Mouse (Mus musculus): ENCODE data around the gene Pcbp1.

Pcbp1 gene

GRCm38 (mm10) chr6:86523755-86524434, 2.2 kb downstream of the Pcbp1 start:
- no peak for DNase-seq

- DNase-seq = no peak
Measured at GRCm38 (mm10) chr6:86523242-86523754, 2.8 kb downstream of the Pcbp1 start.

DNA sequence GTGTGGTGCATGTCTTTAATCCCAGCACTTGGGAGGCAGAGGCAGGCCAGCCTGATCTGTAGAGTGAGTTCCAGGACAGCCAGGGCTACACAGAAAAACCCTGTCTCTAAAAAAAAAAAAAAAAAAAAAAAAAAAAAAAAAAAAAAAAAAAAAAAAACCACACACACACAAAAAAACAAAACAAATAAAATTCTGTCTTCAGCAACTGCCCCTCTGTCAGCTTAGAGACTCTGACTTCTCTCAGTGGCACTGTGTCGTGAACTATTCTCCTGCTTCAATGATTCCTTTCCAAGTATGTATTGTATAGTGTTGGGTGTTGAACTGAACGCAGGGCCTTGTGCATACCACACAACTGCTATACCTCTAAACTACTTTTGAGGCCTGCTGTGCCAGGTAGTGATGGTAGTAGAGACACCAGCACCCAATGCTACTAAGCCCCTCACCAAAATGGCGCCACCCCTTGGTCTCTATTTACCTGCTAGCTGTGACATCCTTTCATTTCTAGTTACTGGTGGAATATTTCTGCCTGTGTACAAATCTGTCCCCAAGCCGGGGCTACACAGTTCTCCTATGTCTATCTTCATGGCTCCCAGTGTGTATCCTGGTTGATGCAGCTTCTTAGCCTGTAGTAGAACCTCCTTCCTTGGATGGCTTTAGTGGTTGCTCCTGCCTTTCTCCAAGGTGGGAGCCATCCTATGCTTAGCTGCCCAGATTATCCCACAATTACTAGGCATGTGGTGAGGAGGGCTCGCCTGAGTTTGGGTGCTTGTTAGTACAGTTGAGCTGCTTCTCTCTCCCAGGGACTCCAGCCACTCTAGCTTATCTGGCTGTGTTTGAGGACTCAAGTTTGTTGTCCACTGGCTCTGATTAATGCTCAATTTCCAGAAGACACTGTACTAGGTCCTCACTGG, 3.9 kb downstream of the Pcbp1 start:
- no peak for DNase-seq

DNA sequence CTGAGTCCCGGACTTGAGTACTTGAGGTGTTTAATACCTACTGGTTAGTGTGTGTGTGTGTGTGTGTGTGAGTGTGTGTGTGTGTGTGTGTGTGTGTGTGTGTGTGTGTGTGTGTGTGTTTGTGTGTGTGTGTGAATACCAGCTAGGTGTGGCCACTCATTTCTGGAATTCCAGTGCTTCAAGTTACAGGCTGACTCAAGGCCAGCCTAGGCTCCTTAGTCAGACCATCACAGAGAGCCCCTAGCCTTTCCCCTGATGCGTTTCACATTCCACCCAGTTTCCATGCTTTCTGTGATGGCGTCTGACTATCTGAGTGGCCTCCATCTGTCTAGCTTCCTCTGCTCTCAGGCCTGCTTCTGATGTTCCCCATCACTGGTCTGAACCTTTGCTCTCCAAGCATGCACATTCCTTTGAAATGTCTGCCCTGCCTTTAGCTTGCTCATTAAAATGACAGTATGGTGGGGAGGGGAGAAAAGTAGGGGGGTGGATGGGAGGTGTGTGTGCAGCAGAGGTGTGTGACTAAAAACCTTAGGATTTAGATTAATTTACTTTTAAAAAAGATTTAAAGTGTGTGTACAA, 6.3 kb downstream of the Pcbp1 start:
- no peak for DNase-seq

DNA sequence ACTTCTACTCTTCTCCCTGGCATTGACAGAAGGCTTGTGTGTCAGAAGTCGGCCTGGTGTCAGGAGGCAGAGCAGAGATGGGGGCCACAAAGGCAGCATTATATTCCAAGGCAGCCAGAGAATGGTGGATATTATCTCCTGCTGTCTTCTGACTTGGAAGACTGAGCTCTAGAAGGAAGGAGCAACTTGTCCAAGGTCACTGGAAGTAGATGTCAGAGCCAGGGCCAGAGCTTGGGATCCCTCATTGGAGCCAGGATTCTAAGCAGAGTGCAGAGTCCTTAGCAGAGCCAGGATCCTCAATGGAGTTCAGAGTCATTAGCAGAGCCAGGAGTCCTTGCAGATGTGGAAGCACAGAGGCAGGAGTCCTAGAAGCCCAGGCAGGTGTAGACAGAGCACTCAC, 10.1 kb downstream of the Pcbp1 start:
- DNase-seq = no peak

DNA sequence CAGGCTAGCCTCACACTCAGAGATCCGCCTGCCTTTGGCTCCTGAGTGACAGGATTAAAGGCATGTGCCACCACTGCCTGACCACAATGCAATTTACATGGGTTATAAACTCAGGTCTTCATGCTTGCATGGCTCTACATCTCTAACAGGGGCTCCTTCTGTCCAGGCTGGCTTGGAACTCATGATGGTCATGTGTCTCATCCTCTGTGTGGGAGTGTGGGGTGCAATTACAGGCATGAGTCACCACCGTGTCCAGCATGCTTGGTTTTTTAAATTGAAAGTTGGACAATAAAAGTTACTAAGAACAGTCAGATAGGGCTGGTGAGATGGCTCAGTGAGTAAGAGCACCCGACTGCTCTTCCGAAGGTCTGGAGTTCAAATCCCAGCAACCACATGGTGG, 12.8 kb downstream of the Pcbp1 start:
- no peak for DNase-seq

GRCm38 (mm10) chr6:86510979-86511378, 15.1 kb downstream of the Pcbp1 start:
- no peak for DNase-seq

DNA sequence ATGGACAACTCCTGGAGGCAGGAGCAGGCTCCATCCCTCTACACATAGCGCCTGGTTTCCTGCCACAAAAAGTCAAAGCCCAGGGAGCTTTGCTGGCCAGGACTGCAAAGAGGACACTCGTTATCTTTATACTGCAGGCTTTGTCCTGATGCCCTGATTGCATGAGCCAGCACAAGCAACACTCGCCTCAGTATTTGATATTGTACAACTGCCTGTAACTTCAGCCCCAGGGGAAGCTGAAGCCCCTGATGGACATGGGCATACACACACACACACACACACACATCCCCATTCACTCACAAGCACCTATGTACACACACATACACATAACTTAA, 16.3 kb downstream of the Pcbp1 start:
- DNase-seq = no peak

DNA sequence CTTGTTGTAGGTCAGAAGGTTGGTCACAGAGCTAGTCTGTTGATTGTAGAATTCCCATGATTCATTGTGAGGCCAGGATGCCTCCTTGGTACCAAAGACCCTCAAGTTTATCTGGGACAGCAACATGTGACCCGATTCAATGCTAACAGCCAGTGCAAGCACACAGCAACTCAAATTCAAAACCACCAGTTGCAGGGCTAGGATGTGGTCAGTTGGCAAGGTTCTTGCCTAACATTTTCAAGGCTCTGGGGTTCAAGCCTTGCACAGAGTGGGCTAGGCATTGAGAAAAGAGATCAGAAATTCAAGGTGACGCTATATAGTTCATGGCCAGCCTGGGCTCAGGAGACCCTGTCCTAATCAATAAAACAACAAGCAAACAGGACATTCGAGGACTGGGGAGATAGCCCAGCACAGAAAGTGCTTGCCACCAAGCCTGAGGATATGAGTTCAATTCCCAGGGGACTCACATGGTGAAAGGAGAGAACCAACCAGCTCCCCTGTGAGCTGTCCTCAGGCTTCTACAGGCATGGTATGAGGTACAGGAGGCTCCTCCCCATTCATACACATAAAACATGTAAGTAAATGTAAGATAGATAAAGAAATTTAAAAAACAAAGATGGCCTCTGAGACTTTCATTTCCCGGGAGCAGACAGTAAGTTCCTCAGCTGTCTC, 16.8 kb downstream of the Pcbp1 start:
- no peak for DNase-seq

DNA sequence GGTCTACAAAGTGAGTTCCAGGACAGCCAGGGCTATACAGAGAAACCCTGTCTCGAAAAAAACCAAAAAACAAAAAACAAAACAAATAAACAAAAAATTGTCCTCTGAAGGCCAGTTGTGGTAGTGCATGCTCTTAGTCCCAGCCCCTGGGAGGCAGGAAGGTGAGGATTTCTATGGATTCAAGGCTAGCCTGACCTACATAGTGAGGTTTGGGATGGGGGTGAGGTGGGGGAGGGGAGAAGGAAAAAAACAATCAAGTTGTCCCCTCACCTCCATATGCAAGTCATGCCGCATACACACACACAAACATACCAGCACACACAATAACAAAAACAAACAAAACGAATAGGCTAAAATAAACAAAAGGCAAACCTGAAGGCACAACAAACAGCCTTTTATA, 17.4 kb downstream of the Pcbp1 start:
- DNase-seq = no peak

GRCm38 (mm10) chr6:86507116-86507515, 19.0 kb downstream of the Pcbp1 start:
- DNase-seq = no peak

DNA sequence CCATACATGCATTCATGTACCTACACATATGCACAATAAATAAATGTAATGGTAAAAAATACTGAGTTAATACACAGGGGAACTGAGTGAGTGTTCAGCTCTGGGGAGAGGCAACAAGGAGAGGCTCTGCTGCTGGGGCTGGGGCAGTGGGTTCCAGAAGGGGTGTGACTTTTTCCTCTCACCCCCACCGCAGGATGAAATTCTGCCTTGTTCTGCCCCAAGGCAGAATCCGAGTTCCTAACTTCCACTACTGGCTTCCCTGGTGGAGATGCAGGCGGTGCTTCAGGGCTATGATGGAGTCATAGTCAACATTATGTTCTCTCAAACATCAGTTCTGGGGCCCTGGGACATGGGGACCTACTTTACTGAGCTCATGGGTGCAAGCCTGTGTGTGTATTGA, 19.8 kb downstream of the Pcbp1 start:
- no peak for DNase-seq

GRCm38 (mm10) chr6:86505671-86506070, 20.4 kb downstream of the Pcbp1 start:
- no peak for DNase-seq

DNA sequence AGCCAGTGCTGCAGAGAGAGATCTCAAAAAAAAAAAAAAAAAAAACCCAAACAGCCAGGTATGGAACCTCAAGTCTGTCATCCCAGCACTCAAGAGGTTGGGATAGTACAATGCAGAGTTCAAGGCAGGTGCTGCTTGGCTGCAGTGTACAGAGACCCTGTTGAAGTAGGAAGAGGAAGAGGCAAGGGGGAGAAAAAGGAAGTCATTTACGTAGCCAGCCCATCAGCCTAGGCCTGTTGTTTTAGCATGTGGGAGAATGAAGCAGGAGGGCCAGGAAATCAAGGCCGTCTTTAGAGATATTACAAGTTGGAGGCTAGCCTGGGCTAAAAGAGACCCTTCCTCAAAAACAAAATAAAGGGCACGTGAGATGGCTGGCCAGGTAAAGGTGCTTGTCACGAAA, 22.6 kb downstream of the Pcbp1 start:
- no peak for DNase-seq

GRCm38 (mm10) chr6:86499571-86500109, 26.5 kb downstream of the Pcbp1 start:
- no peak for DNase-seq

DNA sequence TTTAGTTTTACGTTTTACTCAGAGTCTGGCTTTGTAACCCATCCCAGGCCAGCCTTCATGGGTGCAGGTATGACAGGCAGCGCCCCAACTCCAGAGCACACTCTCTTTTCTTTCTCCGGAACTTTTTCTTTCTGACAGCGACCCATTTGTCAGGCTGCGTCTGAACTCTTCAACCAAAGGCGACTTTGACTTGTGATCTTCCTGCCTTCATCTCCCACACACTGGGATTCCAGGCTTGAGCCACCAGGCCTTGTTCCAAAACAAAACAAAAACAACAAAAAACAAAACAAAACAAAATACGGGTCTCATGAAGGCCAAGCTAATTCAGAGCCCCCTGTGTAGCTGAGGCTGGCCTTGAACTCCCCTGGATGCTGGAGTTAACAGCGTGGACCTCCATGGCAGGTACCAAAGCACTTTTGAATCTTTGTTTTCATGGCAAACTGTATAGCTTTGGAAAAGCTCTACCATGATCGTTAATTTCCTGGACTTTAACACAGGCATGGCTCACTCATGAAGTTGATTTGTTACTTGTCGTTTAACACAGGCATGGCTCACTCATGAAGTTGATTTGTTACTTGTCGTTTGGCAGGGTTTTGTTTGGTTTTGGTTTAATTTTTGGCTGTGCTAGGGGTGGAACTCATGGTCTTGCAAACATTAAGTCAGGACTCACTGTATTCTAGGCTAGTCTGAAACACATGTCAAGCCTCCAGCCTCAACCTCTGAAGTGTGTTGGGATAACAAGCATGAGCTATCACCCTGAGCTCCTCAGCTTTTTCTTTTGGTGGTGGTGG, 28.0 kb downstream of the Pcbp1 start:
- no peak for DNase-seq

- DNase-seq = no peak
Measured at GRCm38 (mm10) chr6:86497071-86497815, 28.9 kb downstream of the Pcbp1 start.

- DNase-seq = no peak
Measured at GRCm38 (mm10) chr6:86496585-86496984, 29.5 kb downstream of the Pcbp1 start.

DNA sequence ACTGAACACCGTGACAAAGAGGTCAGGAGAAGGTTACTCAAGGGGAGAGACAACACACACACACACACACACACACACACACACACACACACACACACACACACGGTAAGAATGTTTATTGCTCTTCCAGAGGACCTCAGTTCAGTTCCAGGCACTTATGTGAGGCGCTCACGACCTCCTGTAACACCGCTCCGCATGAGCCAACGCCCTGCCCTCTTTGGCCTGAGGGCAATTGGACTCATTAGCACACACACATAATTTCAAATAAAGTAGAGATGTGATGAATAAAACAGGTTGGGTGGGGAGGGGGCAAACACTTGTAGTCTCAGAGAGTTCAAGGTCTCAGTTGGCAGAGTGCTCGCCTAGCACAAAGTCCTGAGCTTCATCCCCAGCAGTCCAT, 30.0 kb downstream of the Pcbp1 start:
- no peak for DNase-seq

- DNase-seq = no peak
Measured at GRCm38 (mm10) chr6:86495661-86496060, 30.5 kb downstream of the Pcbp1 start.

- DNase-seq = no peak
Measured at GRCm38 (mm10) chr6:86494767-86495166, 31.4 kb downstream of the Pcbp1 start.
